Mouse (Mus musculus): Measurements from ENCODE around the gene Zfp991.
"Not testable (repeated sequence)": the region's sequence is repeated elsewhere in the genome, so short reads cannot be mapped to it uniquely, and the experiment has no call there.

Gene Zfp991

GRCm38 (mm10) chr4:147181969-147182705 lies 50.3 kb downstream of the Zfp991 start:
- DNase-seq (ENCODE audit: low spot score in 2 of 2): not testable (repeated sequence)

- DNase-seq (ENCODE audit: low spot score in 2 of 2): not testable (repeated sequence)
Observed at GRCm38 (mm10) chr4:147186824-147187223, 55.0 kb downstream of the Zfp991 start.

- DNase-seq (ENCODE audit: low spot score in 2 of 2): not testable (repeated sequence)
Observed at GRCm38 (mm10) chr4:147187283-147187965, 55.6 kb downstream of the Zfp991 start.

- not testable (repeated sequence) for DNase-seq (ENCODE audit: low spot score in 2 of 2)
Observed at GRCm38 (mm10) chr4:147195186-147195585, 63.3 kb downstream of the Zfp991 start.

- not testable (repeated sequence) for DNase-seq (ENCODE audit: low spot score in 2 of 2)
Observed at GRCm38 (mm10) chr4:147197210-147197609, 65.4 kb downstream of the Zfp991 start.

- not testable (repeated sequence) for DNase-seq (ENCODE audit: low spot score in 2 of 2)
Observed at GRCm38 (mm10) chr4:147199055-147199750, 67.4 kb downstream of the Zfp991 start.

GRCm38 (mm10) chr4:147201920-147202660 lies 70.3 kb downstream of the Zfp991 start:
- DNase-seq (ENCODE audit: low spot score in 2 of 2): not testable (repeated sequence)

- DNase-seq (ENCODE audit: low spot score in 2 of 2): not testable (repeated sequence)
Observed at GRCm38 (mm10) chr4:147212182-147212928, 80.5 kb downstream of the Zfp991 start.

- not testable (repeated sequence) for DNase-seq (ENCODE audit: low spot score in 2 of 2)
Observed at GRCm38 (mm10) chr4:147214233-147214632, 82.4 kb downstream of the Zfp991 start.

GRCm38 (mm10) chr4:147217676-147218075 lies 85.8 kb downstream of the Zfp991 start:
- not testable (repeated sequence) for DNase-seq (ENCODE audit: low spot score in 2 of 2)

GRCm38 (mm10) chr4:147219319-147220070 lies 87.7 kb downstream of the Zfp991 start:
- peak in 1 of 2 experiments; percentile 6 for DNase-seq (ENCODE audit: low spot score in 2 of 2)

- not testable (repeated sequence) for DNase-seq (ENCODE audit: low spot score in 2 of 2)
Observed at GRCm38 (mm10) chr4:147220226-147220625, 88.4 kb downstream of the Zfp991 start.

GRCm38 (mm10) chr4:147222021-147222420 lies 90.2 kb downstream of the Zfp991 start:
- peak in 1 of 2 experiments; percentile 8 for DNase-seq (ENCODE audit: low spot score in 2 of 2)

GRCm38 (mm10) chr4:147223778-147224435 lies 92.1 kb downstream of the Zfp991 start:
- DNase-seq (ENCODE audit: low spot score in 2 of 2): peak in 1 of 2 experiments; percentile 7

- not testable (repeated sequence) for DNase-seq (ENCODE audit: low spot score in 2 of 2)
Observed at GRCm38 (mm10) chr4:147225616-147226015, 93.8 kb downstream of the Zfp991 start.

GRCm38 (mm10) chr4:147230026-147230425 lies 98.2 kb downstream of the Zfp991 start:
- DNase-seq (ENCODE audit: low spot score in 2 of 2): not testable (repeated sequence)
